Mouse (Mus musculus): Measurements from ENCODE around the gene Gm9821.

Gene Gm9821

DNA sequence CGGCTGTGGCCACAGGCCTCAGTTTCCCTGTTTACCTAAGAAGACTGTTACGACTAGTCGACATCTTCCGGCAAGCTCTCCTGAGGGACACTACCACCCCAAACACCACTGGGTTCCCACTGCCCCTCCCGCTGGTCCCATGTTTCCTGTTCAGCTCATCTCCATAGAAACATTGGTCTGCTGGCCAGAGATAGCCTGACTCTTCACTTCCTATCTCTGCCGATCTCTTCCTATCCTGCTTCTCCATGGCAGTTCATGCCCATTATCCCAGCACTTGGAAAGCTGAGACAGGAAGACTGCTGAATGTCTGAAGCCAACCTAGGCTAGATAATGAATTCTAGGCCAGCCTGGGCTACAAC is 2.6 kb downstream of the Gm9821 start:
- H3K4me3 ChIP-seq (replicated peaks; ENCODE audit: low read length) = no peak overlapping the region
- no peaks in the 10 kb centered on the region for H3K9me3 ChIP-seq (ENCODE audit: low read length)
- peaks cover 7% of the 10 kb centered on the region; the same call in 1 of the 2 replicates for H3K36me3 ChIP-seq (ENCODE audit: insufficient read depth, low read length)
- H3K27me3 ChIP-seq (ENCODE audit: insufficient read depth, low read length) = no peaks in the 10 kb centered on the region
- TF ChIP-seq CTCF (conservative IDR thresholded peaks at IDR 0.05; ENCODE audit: low read length) = no peak
- peaks cover 77% of the 10 kb centered on the region for H3K4me1 ChIP-seq (replicated peaks; ENCODE audit: low read depth, low read length)

DNA sequence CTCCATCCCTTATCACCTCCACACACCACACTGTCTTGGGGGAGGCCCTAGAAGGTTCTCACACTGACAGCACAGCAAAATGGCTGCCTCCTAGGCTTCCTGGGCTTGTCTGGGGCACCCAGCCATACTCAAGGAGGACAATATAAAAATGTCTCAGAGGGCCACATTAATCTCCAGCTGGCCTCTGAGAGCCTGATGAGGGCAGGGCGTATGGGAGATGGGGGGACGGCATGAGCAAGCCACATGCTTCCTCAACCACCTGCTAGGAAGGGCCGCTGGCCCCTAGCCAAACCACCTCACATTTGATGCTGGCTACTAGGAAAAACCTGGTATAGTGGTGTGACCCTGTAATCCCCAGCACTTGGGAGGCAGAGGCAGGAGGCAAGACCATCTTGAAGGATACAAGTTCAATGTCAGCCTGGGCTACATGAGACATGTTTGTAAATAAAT is 3.3 kb downstream of the Gm9821 start:
- Histone ChIP-seq H3K36me3 (ENCODE audit: insufficient read depth, low read length) (peaks cover 7% of the 10 kb centered on the region; the same call in 1 of the 2 replicates), H3K4me1 (replicated peaks; ENCODE audit: low read depth, low read length) (peaks cover 76% of the 10 kb centered on the region), H3K27me3 (ENCODE audit: insufficient read depth, low read length) (no peaks in the 10 kb centered on the region), H3K9me3 (ENCODE audit: low read length) (no peaks in the 10 kb centered on the region), H3K4me3 (replicated peaks; ENCODE audit: low read length) (no peak overlapping the region)
- TF ChIP-seq CTCF (conservative IDR thresholded peaks at IDR 0.05; ENCODE audit: low read length) (no peak), POU5F1 (IDR thresholded peaks at IDR 0.05; ENCODE audit: borderline replicate concordance, low read length) (no peak), NANOG (IDR thresholded peaks at IDR 0.05; ENCODE audit: borderline replicate concordance, low read length) (no peak)

DNA sequence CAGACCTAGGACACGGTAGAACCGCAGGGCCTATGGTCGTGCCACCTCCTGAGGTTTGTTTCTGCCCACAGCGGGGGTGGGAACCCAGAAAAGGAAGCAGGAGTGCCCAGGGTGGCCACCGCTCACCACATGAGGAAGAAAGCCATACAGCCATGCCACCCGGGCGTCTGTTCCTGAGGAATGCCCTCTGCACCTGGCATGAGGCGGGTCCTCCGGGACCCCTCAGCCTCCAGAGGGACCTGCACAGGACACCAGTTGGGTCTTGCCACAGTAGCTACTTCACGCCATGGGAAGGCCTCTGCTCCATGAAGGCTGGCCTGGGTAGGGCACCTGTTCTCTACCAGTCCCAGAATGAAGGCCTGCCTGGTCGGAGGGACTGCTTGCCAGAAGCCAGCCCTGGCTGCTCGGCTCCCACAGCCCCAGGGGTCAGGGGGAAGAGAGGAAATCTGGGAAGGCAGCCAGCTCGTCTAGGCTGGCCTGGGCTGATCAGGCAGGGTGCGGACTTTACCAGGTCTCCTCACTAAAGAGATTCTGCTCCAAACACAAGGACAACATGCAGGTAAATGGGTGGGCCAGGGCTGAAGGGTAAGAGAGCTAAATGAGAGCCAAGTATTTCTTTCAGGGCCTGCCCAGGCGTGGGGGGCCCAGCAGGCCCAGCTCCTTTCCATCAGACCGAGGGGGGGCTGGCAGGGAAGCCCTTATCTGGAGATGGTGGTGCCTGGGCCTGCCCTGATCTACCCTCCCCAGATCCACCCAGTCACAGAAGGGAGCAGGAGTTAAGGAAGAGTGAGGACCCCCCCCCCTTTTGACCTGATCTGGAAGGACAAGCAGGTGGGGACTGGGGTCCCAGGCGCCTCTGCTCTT is 4.1 kb downstream of the Gm9821 start:
- peaks cover 7% of the 10 kb centered on the region; the same call in 1 of the 2 replicates for H3K36me3 ChIP-seq (ENCODE audit: insufficient read depth, low read length)
- H3K4me3 ChIP-seq (replicated peaks; ENCODE audit: low read length) = peak overlapping the region; percentile 51
- H3K27me3 ChIP-seq (ENCODE audit: insufficient read depth, low read length) = no peaks in the 10 kb centered on the region
- H3K9me3 ChIP-seq (ENCODE audit: low read length) = no peaks in the 10 kb centered on the region
- peaks cover 76% of the 10 kb centered on the region for H3K4me1 ChIP-seq (replicated peaks; ENCODE audit: low read depth, low read length)
- TF ChIP-seq NANOG (IDR thresholded peaks at IDR 0.05; ENCODE audit: borderline replicate concordance, low read length) = no peak
- no peak for TF ChIP-seq POU5F1 (IDR thresholded peaks at IDR 0.05; ENCODE audit: borderline replicate concordance, low read length)
- no peak for TF ChIP-seq CTCF (conservative IDR thresholded peaks at IDR 0.05; ENCODE audit: low read length)

DNA sequence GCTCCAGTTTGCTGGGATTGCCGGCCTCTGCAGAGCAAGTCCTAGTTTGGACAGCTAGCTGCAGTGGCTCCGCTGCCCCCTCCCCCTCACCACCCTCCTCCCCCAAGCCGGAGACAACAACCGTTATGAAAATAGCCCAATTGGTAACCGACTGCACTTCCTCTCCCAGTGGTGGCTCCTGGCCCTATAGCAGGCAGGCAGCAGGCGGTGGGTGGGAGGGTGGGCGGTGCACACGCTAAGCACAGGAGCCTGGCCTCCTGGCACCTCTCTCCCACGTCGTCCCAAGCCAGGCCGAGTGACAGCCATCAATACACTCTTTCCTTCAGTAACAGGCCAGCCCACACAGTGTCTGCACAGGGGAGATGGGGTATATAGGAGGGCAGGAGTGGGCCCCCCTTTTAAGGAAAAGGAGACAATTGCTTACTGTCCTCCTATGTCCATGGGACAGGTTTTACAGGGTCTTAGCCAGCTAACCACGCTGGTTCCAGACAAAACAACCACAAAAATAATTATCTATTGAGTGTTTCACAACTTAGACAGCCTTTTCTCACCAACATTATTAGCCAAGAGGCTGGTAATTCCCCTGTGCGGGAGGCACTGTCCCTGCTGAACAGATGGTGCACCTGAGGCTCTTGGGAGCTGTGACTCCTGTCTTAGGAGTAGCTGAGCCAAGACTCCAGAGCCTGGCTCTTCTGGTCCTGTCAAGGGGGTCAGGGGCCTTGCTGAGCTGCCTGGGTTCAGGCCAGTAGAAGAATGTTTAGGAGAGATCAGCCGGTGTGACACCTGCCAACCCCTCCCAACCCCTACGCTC is 5.0 kb downstream of the Gm9821 start:
- H3K4me1 ChIP-seq (replicated peaks; ENCODE audit: low read depth, low read length) = peaks cover 76% of the 10 kb centered on the region
- no peaks in the 10 kb centered on the region for H3K27me3 ChIP-seq (ENCODE audit: insufficient read depth, low read length)
- no peaks in the 10 kb centered on the region for H3K9me3 ChIP-seq (ENCODE audit: low read length)
- no peak for TF ChIP-seq CTCF (conservative IDR thresholded peaks at IDR 0.05; ENCODE audit: low read length)
- H3K36me3 ChIP-seq (ENCODE audit: insufficient read depth, low read length) = 0 out of 2 replicates have a peak, but pooled peaks cover 3% of the 10 kb centered on the region
- peak overlapping the region; percentile 51 for H3K4me3 ChIP-seq (replicated peaks; ENCODE audit: low read length)

DNA sequence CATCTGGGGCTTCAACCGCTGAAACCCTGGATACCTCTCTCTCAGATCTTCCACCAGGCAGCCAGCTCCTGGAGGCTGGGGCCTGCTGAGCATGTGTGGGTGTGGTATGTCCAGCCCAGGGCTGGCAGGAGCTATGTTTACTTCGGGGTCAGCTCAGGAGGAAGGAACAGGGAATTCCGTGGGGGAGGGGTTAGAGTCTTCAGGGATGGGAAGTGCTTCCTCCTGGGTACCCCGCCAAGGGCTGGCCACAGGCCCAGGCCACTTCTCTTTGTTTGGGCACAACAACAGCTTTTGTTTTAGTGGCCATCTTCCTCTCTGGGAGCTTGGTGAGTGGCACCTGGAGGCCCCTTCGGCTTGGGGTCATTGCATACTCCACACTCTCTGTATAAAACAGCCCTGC is 8.3 kb downstream of the Gm9821 start:
- Histone ChIP-seq H3K4me1 (replicated peaks; ENCODE audit: low read depth, low read length) (peaks cover 74% of the 10 kb centered on the region), H3K4me3 (replicated peaks; ENCODE audit: low read length) (peak overlapping the region; percentile 35; the same call in 1 of the 2 replicates), H3K36me3 (ENCODE audit: insufficient read depth, low read length) (peaks cover 9% of the 10 kb centered on the region; the same call in 1 of the 2 replicates), H3K9me3 (ENCODE audit: low read length) (no peaks in the 10 kb centered on the region), H3K27me3 (ENCODE audit: insufficient read depth, low read length) (no peaks in the 10 kb centered on the region)
- TF ChIP-seq CTCF (conservative IDR thresholded peaks at IDR 0.05; ENCODE audit: low read length) (no peak), POU5F1 (IDR thresholded peaks at IDR 0.05; ENCODE audit: borderline replicate concordance, low read length) (no peak), NANOG (IDR thresholded peaks at IDR 0.05; ENCODE audit: borderline replicate concordance, low read length) (no peak)

DNA sequence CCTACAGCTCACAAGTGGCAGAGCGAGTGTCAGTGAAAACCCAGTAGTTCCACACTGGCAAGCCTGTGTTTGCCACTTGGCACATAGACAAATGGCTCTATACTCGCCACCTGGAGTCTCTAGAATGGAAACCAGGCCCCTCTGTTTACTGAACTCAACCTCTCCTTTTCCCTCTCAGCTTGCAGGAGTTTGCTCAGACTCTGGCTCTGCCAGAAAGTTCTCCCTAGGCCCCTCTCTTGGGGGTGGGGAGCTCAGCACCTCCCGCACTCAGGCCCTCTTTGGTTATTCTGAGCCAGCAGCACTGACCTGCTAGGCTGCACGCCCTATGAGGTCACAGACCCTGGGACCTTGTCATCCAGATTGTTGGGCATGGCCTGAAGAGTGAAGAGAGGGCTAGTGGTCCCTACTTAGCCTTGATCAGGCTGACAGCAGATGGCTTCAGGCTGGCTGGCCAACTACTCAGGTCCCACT is 9.7 kb downstream of the Gm9821 start:
- TF ChIP-seq NANOG (IDR thresholded peaks at IDR 0.05; ENCODE audit: borderline replicate concordance, low read length) = no peak
- TF ChIP-seq POU5F1 (IDR thresholded peaks at IDR 0.05; ENCODE audit: borderline replicate concordance, low read length) = no peak
- TF ChIP-seq CTCF (conservative IDR thresholded peaks at IDR 0.05; ENCODE audit: low read length) = no peak
- Histone ChIP-seq H3K27me3 (ENCODE audit: insufficient read depth, low read length) (no peaks in the 10 kb centered on the region), H3K36me3 (ENCODE audit: insufficient read depth, low read length) (peaks cover 16% of the 10 kb centered on the region), H3K4me3 (replicated peaks; ENCODE audit: low read length) (no peak overlapping the region), H3K9me3 (ENCODE audit: low read length) (no peaks in the 10 kb centered on the region), H3K4me1 (replicated peaks; ENCODE audit: low read depth, low read length) (peaks cover 74% of the 10 kb centered on the region)

DNA sequence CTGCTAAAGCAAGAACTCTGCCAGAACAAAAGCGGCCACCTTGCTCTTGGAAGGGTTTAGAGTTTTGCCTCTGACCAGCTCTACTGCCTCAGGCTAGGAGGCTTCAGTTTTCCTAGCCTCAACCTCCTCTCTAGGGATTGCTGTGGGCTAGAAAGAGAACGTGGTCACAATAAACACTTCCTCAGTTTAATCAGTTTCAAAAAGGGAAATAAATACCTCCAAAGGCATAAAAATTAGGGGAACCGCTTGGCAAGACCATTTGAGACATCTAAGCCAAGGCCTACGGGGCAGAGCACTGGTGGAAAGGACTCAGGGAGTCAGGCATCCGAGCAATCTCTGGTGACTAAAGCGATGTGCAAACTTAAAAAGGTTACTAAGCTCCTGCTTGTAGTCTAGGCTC is 10.4 kb downstream of the Gm9821 start:
- no peaks in the 10 kb centered on the region for H3K9me3 ChIP-seq (ENCODE audit: low read length)
- H3K27me3 ChIP-seq (ENCODE audit: insufficient read depth, low read length) = no peaks in the 10 kb centered on the region
- TF ChIP-seq POU5F1 (IDR thresholded peaks at IDR 0.05; ENCODE audit: borderline replicate concordance, low read length) = no peak
- no peak for TF ChIP-seq NANOG (IDR thresholded peaks at IDR 0.05; ENCODE audit: borderline replicate concordance, low read length)
- no peak for TF ChIP-seq CTCF (conservative IDR thresholded peaks at IDR 0.05; ENCODE audit: low read length)
- peaks cover 21% of the 10 kb centered on the region for H3K36me3 ChIP-seq (ENCODE audit: insufficient read depth, low read length)
- H3K4me1 ChIP-seq (replicated peaks; ENCODE audit: low read depth, low read length) = peaks cover 74% of the 10 kb centered on the region
- H3K4me3 ChIP-seq (replicated peaks; ENCODE audit: low read length) = no peak overlapping the region

DNA sequence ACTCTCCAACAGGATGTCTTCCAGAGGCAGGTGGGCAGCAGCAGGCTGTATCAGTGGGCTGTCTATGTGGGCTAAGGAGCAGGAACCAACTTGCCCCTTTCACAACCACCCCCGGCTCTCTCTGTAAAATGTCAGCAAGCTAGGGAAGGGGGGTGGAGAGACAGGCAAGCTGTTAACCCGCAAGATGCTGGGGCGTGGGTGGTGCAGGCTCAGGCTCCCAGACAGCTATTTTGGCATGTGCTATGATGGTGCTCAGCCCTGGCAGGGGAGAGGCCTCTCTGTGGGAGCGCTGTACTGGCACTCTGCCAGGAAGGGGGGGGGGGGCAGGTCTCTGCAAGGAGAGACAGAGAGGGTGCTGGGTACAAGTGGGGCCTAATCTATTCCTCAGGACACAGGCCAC is 11.6 kb downstream of the Gm9821 start:
- no peaks in the 10 kb centered on the region for H3K9me3 ChIP-seq (ENCODE audit: low read length)
- H3K27me3 ChIP-seq (ENCODE audit: insufficient read depth, low read length) = no peaks in the 10 kb centered on the region
- peaks cover 82% of the 10 kb centered on the region for H3K4me1 ChIP-seq (replicated peaks; ENCODE audit: low read depth, low read length)
- TF ChIP-seq CTCF (conservative IDR thresholded peaks at IDR 0.05; ENCODE audit: low read length) (no peak), POU5F1 (IDR thresholded peaks at IDR 0.05; ENCODE audit: borderline replicate concordance, low read length) (no peak), NANOG (IDR thresholded peaks at IDR 0.05; ENCODE audit: borderline replicate concordance, low read length) (no peak)
- H3K36me3 ChIP-seq (ENCODE audit: insufficient read depth, low read length) = peaks cover 25% of the 10 kb centered on the region
- H3K4me3 ChIP-seq (replicated peaks; ENCODE audit: low read length) = no peak overlapping the region

Measured in E14TG2a.4 (cell line).